Mouse (Mus musculus) G1E-ER4 (cell line): Measurements from ENCODE around the gene Gins2. TPM values are rescaled to one million over a fixed set of nuclear protein-coding genes. Genes with fewer than 3 reads are reported as not detected.

Experiments used
- GATA1 ChIP-seq: IDR thresholded peaks from one replicate; pipeline ENCODE4 v1.8.0; 2012; ENCODE audit warnings: low read length, inconsistent platforms
- polyA plus RNA-seq: library from polyadenylated mRNA; stranded (reverse); fragments of >175 nt; gene quantifications from 2 replicates; pipeline ENCODE4 v1.2.3, GENCODE M21; 2012

The Gins2 gene
- polyA plus RNA-seq, 1 experiment, result 39.1 TPM

DNA sequence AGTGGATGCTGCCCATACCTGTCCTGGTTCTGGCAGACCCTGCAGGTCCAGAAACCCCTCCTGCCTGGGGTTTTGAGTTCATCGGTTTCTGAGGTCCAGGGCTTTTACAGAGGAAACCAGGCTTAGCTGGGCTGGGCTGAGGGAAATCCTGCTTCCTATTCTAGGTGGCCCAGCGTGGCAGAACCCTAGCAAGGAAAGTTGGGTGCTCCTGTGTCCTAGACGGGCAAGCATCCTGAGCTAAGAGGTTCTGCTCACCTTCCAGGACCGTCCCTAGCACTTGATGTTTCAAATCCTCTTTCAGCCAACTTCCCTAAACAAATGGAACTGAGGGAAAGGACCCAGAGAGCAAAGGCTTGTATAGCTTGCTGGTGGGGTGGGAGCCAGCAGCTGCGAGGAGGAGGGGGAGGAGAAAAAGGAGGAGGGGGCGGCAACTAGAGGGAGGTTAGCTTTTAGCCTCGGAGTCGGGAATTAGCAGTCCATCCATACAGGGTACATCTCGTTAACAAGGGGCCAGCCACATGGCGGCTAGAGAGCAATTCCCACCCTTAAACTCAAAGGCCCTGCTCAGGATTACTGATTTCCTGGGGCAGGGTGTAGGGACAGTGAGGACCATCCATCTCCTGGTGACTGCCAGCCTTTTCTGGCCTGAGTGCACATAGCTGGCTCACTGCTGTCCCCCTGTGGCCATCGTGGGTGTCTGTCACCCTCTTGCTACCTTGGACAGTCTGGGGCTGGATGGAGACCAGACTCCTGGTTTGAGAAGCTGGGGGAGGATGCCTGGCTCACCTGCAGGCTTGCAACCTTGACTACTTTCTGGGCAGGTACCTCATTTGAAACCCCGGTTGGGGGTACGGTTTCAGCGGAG lies 54.4 kb downstream of the Gins2 start:
- TF ChIP-seq GATA1, result no peak

DNA sequence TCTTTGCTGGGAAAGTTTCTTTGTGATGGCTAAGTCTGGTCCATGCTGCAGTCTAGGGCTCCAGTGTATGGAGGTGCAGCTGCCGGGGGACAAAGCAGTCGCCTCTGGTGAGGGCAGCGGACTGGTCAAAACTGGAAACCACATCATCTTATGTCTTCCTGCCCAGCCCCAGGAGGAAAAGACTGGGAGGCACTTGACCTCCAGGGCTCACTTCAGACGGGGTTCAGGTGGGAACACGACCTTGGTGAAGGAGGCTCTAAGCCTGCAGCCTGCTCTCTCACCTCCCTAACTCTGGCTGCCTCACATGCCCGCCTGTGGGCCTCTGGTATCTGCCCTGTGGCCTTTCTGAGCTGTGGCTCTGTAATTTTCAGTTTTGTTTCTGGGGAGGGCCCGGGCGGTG lies 55.0 kb downstream of the Gins2 start:
- no peak for TF ChIP-seq GATA1

DNA sequence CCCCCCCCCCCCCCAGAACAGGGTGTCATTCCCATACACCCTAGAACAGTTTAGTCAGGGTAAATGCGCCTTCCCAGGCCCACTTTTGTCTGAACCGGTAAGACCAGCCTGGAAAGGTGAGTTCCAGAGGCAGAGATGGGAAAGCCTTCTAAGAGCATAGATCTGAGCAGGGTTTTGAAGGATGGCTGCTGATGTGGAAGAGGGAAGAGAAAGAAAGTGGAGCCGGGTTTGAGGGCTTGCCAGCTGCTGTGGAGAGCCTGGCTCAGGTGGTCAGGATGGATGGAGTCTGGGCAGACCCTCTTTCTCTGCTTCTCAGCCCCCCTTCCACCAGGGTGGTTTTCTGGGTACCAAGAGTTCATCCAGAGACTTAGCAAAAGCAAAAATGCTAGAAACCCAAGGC lies 55.7 kb downstream of the Gins2 start:
- no peak for TF ChIP-seq GATA1

DNA sequence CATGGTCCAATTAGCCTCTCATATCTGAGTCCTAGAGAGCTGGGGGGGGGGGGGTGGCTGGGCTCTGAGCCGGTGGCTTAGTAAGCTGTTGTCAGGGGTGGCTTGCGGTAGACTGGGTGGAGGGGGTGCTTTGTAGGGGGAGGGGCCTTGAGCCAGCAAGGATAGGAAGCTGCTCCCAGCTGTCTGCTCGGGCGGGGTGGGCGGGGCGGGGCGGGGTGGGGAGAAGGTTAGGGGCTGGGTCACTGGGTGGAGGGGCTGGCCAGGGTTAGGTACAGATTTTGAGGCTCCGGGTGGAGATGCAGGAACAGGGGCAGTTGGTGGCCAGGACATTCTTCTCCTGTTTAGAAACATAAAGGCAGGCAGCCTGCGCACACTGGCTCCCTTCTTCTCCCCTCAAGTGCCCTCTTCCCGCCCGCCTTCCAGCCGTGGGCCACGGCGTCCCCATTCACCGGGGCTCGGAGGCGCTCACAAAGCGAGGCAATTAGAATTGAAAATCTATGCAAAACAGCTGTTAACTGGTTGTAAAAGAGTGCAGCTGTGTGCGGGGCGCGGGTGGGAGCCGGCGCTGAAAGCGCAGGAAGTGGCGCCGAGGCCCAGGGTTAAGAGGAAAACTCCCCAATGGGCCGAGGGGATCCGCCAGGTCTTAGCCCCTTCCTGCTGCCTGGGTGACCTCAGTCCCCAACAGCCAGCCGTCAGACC lies 56.4 kb downstream of the Gins2 start:
- TF ChIP-seq GATA1, result no peak

GRCm38 (mm10) chr8:120531775-120532516 lies 57.2 kb downstream of the Gins2 start:
- TF ChIP-seq GATA1, result no peak

DNA sequence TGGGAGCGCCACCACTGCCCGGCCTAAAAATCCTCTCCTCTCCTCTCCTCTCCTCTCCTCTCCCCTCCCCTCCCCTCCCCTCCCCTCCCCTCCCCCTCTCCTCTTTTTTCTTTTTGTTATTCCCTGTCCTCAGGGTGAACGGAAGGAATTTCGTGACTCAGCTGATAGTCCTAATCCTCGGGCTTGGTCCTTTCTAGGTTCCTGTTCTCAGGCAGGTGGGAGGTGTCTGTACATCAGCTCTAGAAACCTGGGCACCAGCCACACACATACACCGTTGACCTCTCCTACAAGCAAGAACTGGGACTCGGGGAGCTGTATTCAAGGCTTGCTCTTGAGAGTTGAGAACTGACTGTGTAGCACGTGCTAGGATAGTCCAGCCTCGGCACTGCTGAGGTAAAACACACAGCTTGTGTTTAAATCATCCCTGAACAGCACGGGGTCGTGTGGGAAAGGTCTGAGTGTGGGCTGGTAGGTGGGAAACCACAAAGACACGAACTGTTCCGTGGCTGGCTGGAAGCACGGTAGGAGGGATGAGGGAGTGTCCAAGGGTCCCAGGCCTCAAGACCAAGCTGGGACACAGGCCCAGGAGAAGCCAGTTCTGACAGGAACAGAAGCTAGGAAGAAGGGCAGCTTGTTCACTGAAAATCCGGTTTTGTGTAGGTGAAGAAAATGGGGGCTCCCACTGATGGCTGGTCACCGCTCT lies 58.0 kb downstream of the Gins2 start:
- TF ChIP-seq GATA1, result no peak

- no peak for TF ChIP-seq GATA1
These were observed 59.9 kb downstream of the Gins2 start for GRCm38 (mm10) chr8:120529226-120529625.

Other genes with a start within 250 kb of the Gins2 start
- 0.39 and 0.69 TPM in 2 replicates for gene 1190005I06Rik, start 58.3 kb upstream of the Gins2 start, polyA plus RNA-seq
- 2.2 and 3.0 TPM in 2 replicates for gene Gm27021, start 78.8 kb upstream of the Gins2 start, polyA plus RNA-seq
- 307 and 322 TPM in 2 replicates for gene Cox4i1, start 78.9 kb upstream of the Gins2 start, polyA plus RNA-seq
- gene Emc8, start 79.3 kb upstream of the Gins2 start, polyA plus RNA-seq, result 162 and 168 TPM in 2 replicates
- gene Irf8, start 147.1 kb upstream of the Gins2 start, polyA plus RNA-seq, result not detected in 2 replicates